Mouse (Mus musculus) CD4-positive helper T cell, adult 2 months (primary cell): ENCODE measurements at regions not wholly inside any gene's neighbourhood (a gene's known extent, or its start where the extent isn't known, plus 50 kb on each side); places are given as distances from the start of the nearest gene placed in this dataset.

Experiments
- DNase-seq: peaks from one replicate; pipeline ENCODE4 v3.0.0-alpha.2; 2012; ENCODE audit warnings: low read depth, missing footprints, low spot score

DNA sequence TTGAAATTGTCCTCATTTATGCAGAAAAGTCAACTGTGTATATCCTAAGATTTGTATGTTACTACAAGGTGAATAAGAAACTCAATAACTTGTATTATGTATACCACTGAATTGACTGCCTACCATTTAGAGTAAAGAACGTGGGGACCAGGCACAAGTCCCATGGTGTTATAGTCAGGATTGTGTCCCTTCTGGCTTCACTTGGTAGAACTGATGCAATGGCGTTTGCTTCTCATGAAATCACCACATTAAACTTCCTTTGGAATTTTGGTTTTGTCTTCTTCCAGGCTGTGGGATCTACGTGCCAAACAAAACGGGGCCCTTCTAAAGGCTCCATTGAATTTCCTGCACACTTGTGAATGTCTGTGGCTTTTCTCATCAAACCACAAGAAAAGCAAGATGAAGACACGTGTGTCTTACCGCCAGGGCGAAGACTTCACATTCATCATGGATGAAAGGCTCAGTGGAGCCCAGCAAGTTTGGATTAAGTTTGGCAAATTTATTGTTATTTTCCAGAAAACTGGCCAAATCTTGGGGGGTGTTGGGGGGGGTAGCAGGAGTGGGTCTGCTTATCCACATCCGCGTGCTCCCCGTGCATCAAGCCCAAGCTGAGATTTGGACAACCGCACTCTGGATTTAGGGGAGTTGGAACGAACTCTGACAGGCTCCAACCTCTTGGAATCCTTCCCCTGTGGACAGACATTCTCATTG, 353.3 kb downstream of the Ankrd50 start:
- no peak for DNase-seq

DNA sequence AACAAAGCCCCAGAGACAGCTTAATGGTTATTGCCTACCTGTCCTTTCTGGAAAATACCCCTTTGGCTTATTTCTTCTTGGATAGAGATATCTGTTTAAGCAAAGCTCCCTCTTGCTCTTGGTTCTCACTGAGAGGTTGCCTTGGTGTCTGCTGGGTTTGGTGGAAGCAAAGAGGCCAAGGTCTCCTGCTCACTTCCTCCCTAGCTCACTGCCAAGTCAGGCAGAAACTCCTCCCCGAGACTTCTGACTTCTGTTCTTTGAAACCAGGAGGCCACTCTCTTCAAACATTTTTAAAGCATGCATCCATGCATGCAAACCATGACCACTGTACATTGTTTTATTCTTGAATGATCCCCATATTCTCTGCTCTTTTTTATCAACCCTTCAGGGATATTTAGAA, 354.6 kb downstream of the Ankrd50 start:
- DNase-seq: no peak

DNA sequence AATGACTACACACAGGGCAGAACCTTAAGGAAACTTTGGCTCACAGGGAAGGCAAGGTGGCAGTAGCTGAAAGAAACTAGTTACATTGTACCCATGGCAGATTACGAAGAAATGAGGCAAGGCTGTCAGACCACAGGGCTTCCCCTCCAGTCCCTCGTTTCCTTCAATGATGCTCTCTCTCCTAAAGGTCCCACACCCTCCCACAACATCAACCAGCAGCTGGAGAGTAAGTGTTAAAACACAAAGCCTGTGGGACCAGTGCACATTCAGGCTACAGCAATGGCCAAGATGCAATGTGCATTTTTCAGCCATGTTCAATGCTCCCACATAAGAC, 355.5 kb downstream of the Ankrd50 start:
- DNase-seq: no peak

DNA sequence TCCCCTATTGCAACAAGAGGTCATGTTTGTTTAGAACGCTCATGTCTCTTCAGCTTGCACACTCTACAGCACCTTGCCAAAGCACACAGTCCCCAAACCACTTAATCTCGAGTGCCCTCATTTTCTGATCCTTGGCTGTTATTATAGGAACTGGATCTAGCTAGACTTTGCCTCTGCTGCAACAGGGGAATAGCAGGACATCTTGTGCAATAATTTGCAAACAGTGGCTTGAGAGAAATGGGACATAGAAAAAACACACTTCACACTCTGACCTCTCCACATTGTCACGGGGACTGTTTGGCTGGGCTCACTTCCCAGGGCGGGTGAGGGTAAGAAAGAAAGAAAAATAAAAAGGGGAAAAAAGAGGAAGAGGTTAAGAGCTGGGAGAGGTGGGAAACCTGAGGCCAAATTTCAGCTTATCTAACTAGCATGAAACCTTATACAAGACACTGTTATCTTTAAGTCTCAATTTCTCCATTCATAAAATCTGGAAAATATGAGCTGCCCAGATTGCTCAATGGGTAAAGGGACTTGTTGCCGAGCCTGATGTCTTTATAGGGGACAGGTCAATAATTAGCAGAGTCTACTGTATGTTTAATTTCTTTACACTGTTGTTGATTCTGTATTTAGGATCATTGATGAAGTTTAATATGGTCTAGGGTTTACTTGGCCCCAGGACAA, 356.0 kb downstream of the Ankrd50 start:
- DNase-seq: no peak

DNA sequence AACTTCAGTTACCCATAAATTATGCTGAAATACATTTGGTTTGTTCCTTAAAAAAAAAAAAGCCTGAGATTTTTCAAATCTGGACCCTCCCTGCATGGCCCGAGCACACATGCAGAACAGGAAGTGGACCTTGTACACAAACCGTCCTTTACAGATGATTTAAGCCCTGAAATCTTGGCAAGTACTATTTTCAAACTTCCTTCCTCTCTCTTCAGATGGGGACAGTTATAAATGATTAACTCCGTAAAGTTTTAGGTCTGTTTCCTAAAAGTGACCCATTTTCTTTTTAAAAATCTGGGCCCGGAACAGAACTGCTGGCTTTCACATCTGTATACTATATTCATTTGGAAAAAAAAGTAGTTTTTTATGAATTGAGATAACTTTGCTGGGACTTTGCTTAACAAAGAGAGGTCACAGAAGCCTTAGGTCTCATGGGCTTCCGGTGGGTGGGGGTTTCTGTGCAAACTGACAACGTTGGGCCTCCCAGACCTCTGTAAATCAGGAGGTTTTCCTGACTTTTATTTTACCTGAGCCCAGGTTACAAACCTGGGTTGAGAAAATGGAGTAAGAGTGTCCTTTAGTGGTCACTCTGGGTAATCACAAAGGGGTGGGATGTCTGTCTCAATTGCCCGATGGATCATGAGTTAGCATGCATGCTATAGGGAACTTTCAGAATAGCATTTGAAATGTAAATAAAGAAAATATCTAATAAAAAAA, 368.4 kb downstream of the Ankrd50 start:
- no peak for DNase-seq

DNA sequence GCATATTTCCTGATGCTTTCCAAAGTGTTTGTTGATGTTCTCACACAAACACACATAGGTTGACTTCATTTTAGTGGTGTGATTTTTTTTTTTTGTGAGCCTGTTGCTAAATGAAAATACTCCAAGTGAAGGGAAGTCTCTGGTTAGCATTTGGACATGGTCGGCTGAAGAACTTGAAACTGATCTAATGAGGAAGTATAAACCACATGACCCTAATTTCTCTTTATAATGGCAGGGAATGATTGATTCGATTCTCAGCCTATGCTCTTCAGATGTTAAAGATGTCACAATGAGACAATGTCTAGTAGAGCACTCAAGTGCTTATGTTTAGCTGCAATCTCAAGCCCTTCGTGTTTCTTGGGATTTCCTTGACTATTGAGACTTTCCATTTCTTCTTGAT, 372.1 kb downstream of the Ankrd50 start:
- DNase-seq: no peak

DNA sequence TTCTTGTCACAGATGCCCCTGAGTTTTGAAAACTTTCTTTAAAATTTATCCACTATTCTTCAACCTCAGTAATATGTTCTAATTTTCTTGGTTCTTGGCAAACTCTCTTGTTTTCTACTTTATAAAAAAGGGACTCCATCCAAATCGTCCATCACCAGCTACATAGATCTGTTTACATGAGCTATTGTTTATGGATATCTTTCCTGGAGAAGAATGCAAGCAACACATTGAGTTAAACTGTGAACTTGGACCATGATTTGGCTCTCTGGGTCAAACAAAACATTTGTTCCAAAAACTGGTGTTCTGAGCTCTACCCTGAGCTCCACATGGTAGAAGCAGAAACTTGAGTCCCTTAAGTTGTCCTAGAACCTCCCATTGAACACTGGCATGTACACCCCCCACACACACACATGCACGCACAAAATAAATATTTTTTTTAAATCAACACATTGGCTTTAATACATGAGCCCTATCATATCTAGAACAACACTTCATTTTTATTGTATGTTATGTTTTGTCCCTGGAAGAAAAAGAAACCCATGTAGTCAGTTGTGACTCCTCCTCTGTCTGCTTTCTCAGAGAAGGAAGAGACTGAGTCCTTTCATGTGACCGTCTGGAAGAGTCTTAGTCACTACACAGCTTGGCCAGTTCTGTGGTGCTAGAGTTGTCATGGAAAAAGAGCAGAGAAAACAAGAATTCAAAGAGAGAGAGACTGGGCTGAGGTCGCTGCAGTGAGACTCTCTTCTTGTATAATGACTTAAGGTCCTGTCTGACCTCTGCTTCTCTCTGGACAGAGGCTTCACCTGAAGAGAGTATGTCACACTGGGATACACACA, 379.4 kb downstream of the Ankrd50 start:
- DNase-seq: no peak

DNA sequence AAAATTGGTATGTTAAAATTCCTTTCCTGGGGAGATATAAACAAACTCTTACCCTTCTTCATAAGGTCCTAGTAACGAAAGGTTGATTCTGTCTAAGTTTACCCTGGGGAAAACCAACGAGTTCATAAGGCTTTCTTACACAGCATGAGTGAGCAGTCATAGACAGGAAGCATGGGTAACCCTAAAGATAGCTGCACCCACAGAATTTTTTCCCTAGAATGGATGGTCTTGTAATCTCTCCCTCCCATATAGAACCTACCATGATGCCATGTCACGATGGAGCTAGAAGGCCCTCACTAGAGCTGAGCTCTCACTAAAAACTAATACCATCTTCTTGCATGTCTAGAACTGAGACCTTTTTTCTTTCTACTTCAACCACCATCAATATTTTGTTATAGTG, 380.1 kb upstream of the Gm5148 start:
- DNase-seq: no peak

DNA sequence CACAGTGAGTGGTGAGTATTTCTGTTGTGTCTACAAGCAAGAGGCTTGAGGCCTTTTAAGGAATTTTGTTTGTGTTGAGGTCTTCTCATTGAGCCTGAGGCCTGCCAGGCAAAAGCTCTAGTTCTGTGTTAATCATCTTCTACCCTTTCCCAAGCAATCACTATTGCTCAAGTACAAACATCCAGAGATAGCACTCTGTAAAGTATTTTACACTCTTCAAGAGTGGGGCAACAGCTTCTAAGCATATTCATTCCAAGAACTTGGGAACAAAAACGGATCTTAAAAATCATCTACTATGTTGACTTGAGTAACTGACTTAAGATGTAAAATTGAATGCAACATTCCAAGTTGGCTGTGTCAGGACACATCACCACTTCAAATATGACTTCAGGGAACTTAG, 378.7 kb upstream of the Gm5148 start:
- DNase-seq: no peak

DNA sequence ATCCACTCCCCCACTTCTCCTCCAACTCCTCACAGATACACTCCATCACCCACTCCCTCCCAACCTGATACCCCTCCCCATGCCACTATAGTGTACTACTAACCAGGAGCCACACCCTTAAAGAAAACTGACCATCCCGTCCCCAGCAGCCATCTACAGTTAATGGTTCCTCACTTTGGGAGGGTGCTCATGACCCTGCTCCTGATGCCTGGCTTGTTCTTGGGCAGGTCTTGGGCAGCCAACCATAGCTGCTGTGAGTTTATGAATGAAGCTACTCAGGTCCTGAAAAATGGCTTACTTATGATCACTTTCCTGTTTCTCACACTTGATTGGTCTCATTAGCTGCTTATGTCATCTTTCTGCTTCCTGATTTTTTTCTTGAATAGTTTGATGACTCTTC, 377.9 kb upstream of the Gm5148 start:
- DNase-seq: no peak

DNA sequence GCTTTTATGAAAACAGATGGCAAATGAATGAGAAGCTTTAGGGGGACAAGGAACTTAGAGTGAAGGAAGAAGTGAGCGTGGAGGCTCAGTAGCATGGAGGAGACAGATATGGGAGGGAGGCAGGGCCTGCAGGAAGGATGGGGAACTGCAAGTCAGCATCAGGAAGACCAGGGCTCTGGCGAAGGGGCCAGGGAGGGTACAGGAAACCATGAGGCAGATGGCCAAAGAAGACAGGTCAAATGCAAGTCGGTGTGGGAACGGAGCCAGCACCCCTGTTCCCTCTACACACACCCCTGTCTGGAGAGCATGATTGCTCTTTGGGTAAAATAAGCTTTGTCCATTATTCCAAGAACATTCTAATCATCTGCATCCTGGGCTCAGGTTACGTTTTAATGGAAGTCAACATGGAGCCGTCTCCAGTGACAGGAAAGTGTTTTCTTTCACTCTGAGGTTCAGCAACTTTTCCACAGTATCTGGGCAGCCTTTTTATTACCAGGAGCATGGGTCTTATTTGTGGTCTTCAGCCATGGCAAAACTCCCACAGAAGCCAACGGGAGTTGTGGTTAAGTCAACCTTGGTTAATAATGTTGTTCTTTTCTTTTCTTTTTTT, 370.2 kb upstream of the Gm5148 start:
- DNase-seq: peak; percentile 3

DNA sequence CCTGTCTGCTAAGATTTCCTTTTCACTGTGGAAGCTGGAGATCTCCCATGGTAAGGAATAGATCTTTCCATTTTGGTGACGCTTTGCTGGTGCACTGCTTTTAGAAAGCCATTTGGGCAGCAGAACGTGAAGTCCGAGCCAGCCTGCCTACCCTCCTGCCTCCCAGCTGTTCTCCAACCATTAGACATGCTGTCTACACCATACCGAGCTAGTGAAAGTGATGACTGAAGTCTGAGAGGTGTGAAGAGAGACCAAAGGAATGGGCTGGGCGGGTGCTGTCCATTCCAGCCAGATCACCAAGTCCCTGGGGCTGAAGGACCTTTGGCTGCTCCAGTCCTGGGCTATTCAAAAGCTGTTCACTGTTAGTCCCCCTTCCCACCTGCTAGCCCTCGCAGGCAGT, 360.3 kb upstream of the Gm5148 start:
- DNase-seq: no peak

DNA sequence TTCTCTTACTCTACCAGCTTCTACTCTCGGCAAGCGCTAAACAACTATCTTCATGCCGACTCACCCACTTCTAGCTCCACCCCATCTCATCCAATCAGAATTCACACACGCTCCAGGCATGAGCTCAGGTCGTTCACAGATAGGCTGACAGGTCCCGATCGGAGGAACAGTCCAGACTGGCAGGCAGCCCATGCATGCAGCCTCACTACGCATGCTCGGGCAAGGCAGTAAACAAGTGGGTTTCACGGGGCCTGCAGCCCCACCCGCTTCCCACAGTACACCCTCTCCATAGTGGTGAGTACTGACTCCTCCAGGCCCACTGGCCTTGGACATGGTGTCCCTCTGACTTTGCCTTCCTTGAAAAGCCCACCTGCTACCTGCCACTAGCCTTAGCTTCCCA, 358.1 kb upstream of the Gm5148 start:
- no peak for DNase-seq

DNA sequence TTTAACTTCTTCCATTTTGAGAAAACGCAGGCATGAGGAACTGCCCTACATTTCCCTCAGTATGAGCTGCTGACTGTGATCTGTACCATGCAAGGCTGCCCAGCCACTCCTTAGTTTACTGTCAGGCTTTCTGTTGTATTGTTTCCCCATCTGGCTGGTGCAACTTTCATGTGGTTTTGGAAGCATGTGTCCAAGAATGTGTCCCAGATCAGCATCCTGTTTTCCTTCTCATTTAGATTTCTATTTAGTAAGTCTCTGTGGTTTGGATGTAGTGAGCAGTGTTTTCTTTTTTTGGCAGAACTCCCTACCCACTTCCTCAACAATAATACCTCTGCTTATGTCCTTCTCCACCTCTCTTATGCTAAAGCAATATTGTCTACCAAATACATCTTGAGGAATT, 352.5 kb upstream of the Gm5148 start:
- DNase-seq: no peak

DNA sequence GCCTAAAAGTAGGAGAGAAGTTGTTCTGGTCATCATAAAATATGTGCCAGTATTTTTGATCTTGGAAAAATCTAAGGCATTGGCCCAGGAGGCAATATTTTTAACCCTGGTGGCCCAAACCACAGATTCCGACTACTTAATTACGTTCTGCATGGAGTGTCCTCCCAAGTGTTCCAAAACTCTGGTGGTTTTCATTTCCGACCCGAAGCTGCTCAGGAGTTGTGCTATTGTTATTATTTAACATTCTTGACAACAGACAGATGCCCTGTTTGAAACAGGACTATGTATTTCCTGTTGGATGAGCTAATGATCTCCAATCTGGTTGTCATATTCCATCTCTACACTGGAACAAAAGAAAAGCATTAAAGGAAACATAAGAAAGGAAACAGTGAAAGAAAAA, 349.7 kb upstream of the Gm5148 start:
- no peak for DNase-seq

DNA sequence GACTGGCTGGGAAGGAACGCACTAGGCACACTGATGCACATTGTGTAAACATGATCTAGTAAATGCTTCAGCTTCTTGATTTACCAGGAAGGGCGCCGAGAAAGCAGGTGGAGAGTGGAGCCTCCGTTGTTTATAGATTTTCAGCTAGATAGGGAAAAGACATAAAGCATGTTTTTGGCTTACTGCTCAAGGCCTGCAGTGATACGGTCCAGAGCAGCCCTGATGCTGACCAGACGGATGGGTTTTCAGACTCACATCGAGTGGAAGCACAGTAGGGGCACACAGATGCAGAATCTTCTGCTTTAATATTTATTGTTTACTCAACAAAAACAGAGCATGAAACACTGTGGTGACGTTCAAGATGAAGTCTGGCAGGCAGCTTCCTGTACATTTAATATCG, 331.3 kb upstream of the Gm5148 start:
- DNase-seq: no peak

DNA sequence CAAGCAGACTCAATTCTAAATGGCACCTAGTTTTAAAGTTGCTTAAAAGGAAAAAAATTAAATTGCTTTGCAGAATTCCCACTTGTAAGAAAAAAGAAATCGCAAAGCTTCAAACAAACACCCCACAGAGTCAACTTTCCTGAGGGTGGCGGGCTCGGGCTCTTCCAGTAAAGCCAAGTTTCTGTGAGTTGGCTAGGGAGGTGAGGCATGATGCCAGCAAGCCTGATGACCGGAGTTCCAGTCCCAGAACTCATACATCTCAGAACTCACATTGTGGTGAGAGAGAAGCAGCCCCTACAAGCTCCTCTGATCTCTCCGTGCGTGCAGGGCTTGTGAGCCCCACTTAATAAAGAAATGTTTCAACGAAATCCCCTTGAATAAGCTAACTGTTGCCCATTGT, 328.7 kb upstream of the Gm5148 start:
- DNase-seq: no peak

DNA sequence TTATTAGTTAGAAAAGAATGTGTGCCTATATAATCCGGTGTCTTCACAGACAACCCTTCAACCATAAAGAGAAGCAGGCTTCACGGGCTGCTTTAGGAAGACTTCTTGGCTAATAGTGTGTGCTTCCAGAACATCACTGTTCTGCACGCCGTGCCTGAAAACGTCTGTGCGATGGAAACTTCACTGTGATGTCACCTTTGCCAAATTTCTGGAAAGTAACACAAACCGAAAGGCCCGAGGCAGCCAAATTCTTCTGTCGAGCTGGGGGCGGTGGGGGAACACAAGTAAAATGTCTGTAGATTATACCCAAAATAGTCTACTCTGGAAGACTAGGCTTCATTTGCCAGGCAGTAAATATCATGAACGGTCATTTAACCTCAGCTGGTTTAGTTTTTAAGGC, 327.5 kb upstream of the Gm5148 start:
- DNase-seq: no peak

DNA sequence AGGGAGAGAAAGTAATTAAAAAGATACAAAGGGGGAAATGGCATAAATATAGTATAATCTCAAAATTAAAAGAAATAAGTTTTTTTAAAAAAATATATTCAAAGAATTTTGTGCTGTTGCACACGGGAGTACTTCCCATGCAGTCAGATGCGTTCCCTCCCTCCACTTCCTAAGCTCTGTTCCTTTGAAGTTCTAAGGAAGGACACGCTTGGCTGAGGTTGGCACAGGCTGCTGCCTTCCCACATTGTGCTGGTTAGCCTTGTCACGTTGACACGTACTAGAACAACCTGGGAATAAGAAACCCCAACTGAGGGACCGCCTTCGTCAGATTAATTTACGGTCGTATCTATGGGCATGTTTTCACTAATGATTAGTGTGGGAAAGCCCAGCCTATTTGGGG, 326.6 kb upstream of the Gm5148 start:
- DNase-seq: no peak

DNA sequence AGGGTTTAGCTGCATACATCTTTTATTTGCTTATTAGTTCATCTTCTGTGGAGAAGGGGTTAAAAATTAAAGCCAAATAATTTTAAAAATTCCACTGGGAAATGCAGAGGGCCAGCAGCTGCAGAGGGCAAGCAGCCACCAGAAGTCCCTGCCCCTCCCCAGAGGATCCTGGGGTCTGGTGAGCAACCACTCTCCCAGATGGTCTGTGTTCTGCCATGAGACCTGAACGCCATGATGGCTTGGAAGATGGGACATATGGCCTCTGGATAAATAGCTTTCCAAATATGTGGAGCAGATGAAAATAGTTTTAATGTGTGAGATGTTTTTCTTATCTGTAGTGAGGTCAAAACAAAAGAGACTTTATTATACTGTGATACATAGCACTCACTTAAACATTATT, 326.1 kb upstream of the Gm5148 start:
- no peak for DNase-seq

DNA sequence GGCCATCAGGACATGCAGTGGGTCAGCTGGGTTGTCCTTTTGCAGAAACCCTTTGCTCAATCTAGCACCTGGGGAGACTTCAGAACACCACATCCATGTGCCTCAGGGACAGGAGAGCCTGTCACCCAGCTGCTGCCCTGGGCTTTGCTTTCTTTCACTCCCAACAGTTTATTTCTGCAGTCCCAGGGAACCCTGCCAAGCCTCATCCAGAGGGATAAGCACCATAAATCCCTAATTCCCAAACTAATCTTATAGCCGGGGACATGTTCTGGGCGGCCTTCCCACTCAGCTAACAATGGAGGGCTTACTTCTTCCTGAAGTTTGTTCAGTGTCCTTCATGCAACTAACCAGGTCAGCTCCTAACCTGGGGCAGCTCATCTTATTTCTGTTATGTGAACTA, 325.0 kb upstream of the Gm5148 start:
- DNase-seq: no peak

DNA sequence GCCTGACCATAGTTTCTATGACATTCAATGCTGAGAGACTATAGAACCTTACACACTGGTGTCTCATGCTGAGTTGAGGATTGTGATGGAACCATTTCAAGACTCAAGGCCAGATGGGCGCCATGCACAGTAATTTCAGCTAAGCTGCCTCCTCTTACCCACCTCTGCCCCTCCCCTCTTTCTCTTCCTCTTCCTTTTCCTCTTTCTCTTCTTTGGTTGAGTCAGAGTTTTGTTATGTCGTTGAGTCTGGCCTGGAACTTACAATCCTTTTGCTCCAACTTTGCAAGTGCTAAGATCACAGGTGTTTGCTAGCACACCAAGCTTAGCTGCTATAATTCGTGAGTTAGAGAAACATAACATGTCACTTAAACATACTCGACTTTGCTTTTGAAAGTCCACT, 323.2 kb upstream of the Gm5148 start:
- no peak for DNase-seq
